Mouse (Mus musculus): ENCODE measurements around the gene Arid5b. TPM values are rescaled to one million over a fixed set of nuclear protein-coding genes. Genes with fewer than 3 reads are reported as not detected.

Arid5b gene
- total RNA-seq, 2 experiments from 2014 or later, result 8.3 to 16.9 TPM

GRCm38 (mm10) chr10:68193561-68193960, 85.0 kb downstream of the Arid5b start:
- no peak overlapping the region for H3K4me3 ChIP-seq
- DNase-seq, result no peak
- no peak for TF ChIP-seq CTCF (IDR thresholded peaks at IDR 0.05)
- H3K27ac ChIP-seq, result peak overlapping the region; percentile 85
- intact Hi-C loops (cut with DNase I), result loop anchor here (5.0 kb wide), 1 partner anchor 84 kb away; the partner anchor contains the start of gene Arid5b

- TF ChIP-seq CTCF (IDR thresholded peaks at IDR 0.05), result no peak
- DNase-seq, result peak; percentile 28
- Histone ChIP-seq H3K27ac (peak overlapping the region; percentile 85), H3K4me3 (peak overlapping the region; percentile 74)
- intact Hi-C loops (cut with DNase I), result loop anchor here (5.0 kb wide), 1 partner anchor 84 kb away; the partner anchor contains the start of gene Arid5b
Observed at GRCm38 (mm10) chr10:68192824-68193255, 85.7 kb downstream of the Arid5b start.

GRCm38 (mm10) chr10:68191691-68192380, 86.7 kb downstream of the Arid5b start:
- no peak for TF ChIP-seq CTCF (IDR thresholded peaks at IDR 0.05)
- peak; percentile 63 for DNase-seq
- intact Hi-C loops (cut with DNase I), result loop anchor here (5.0 kb wide), 1 partner anchor 85 kb away; the partner anchor contains the start of gene Arid5b
- Histone ChIP-seq H3K4me3 (peak overlapping the region; percentile 74), H3K27ac (peak overlapping the region; percentile 85)

- peak overlapping the region; percentile 74 for H3K4me3 ChIP-seq
- no peak for DNase-seq
- TF ChIP-seq CTCF (IDR thresholded peaks at IDR 0.05), result no peak
- peak overlapping the region; percentile 85; the same call in 1 of the 2 replicates for H3K27ac ChIP-seq
- intact Hi-C loops (cut with DNase I), result loop anchor here (5.0 kb wide), 1 partner anchor 86 kb away; the partner anchor contains the start of gene Arid5b
Observed at GRCm38 (mm10) chr10:68191146-68191545, 87.4 kb downstream of the Arid5b start.

- H3K27ac ChIP-seq, result no peak overlapping the region
- TF ChIP-seq CTCF (IDR thresholded peaks at IDR 0.05), result no peak
- intact Hi-C loops (cut with DNase I), result loop anchor here (5.0 kb wide), 1 partner anchor 87 kb away; the partner anchor contains the start of gene Arid5b
Observed at GRCm38 (mm10) chr10:68189847-68190246, 88.7 kb downstream of the Arid5b start.

GRCm38 (mm10) chr10:68183096-68183495, 95.4 kb downstream of the Arid5b start:
- no peak overlapping the region for H3K27ac ChIP-seq
- intact Hi-C loops (cut with DNase I), result no loop called here
- no peak for DNase-seq
- H3K4me3 ChIP-seq, result no peak overlapping the region
- no peak for TF ChIP-seq CTCF (IDR thresholded peaks at IDR 0.05)

More at GRCm38 (mm10) chr10:68189847-68190246, 88.7 kb downstream of the Arid5b start:
- no peak overlapping the region for H3K4me3 ChIP-seq
- no peak for DNase-seq

- no peak for DNase-seq
- Histone ChIP-seq H3K4me3 (no peak overlapping the region), H3K27ac (no peak overlapping the region)
- TF ChIP-seq CTCF (IDR thresholded peaks at IDR 0.05), result no peak
- intact Hi-C loops (cut with DNase I), result no loop called here
Observed at GRCm38 (mm10) chr10:68182266-68182665, 96.3 kb downstream of the Arid5b start.

- no peak for TF ChIP-seq CTCF (IDR thresholded peaks at IDR 0.05)
- H3K27ac ChIP-seq, result no peak overlapping the region
- no peak for DNase-seq
- intact Hi-C loops (cut with DNase I), result no loop called here
- H3K4me3 ChIP-seq, result no peak overlapping the region
Observed at GRCm38 (mm10) chr10:68181156-68181555, 97.4 kb downstream of the Arid5b start.

- Histone ChIP-seq H3K4me3 (no peak overlapping the region), H3K27ac (no peak overlapping the region)
- no peak for TF ChIP-seq CTCF (IDR thresholded peaks at IDR 0.05)
- no peak for DNase-seq
- intact Hi-C loops (cut with DNase I), result no loop called here
Observed at GRCm38 (mm10) chr10:68180721-68181120, 97.8 kb downstream of the Arid5b start.

GRCm38 (mm10) chr10:68180151-68180550, 98.4 kb downstream of the Arid5b start:
- Histone ChIP-seq H3K27ac (no peak overlapping the region), H3K4me3 (no peak overlapping the region)
- no peak for DNase-seq
- TF ChIP-seq CTCF (IDR thresholded peaks at IDR 0.05), result no peak
- intact Hi-C loops (cut with DNase I), result no loop called here

GRCm38 (mm10) chr10:68179741-68180140, 98.8 kb downstream of the Arid5b start:
- DNase-seq, result no peak
- intact Hi-C loops (cut with DNase I), result no loop called here
- H3K4me3 ChIP-seq, result no peak overlapping the region
- H3K27ac ChIP-seq, result no peak overlapping the region
- no peak for TF ChIP-seq CTCF (IDR thresholded peaks at IDR 0.05)

- H3K27ac ChIP-seq, result no peak overlapping the region
- TF ChIP-seq CTCF (IDR thresholded peaks at IDR 0.05), result no peak
- intact Hi-C loops (cut with DNase I), result no loop called here
Observed at GRCm38 (mm10) chr10:68179339-68179738, 99.2 kb downstream of the Arid5b start.

GRCm38 (mm10) chr10:68177697-68178485, 100.6 kb downstream of the Arid5b start:
- Histone ChIP-seq H3K4me3 (no peak overlapping the region), H3K27ac (no peak overlapping the region)
- no peak for TF ChIP-seq CTCF (IDR thresholded peaks at IDR 0.05)
- DNase-seq, result no peak
- intact Hi-C loops (cut with DNase I), result no loop called here

More at GRCm38 (mm10) chr10:68179339-68179738, 99.2 kb downstream of the Arid5b start:
- DNase-seq, result no peak
- no peak overlapping the region for H3K4me3 ChIP-seq

Data from gastrocnemius, adult 2 months (tissue).